In genomic region chr8:107292119-107292927, GRCm38 (mm10) we compare ENCODE assay signal across 8 mouse cellular contexts. TPM values are rescaled to one million over a fixed set of nuclear protein-coding genes. Genes with fewer than 3 reads are reported as not detected.
DNase-seq lines count a peak whose midpoint lies in the region; ATAC-seq and TF ChIP-seq lines count a peak whose summit lies in the region.

No protein-coding gene starts in this region.

- in situ Hi-C loops in Patski (cut with MboI; ENCODE audit: low pct_unique_long_range_greater_than_20kb) = loop anchor here (5.0 kb wide), 1 partner anchor 35 kb away; no protein-coding TSS in a partner anchor

- no peak for TF ChIP-seq CTCF in kidney, adult 2 months (conservative IDR thresholded peaks at IDR 0.05; ENCODE audit: insufficient read depth, insufficient read length, low read depth, low read length)
- peak; percentile 22 for TF ChIP-seq CTCF in Patski (IDR thresholded peaks at IDR 0.05)
- TF ChIP-seq CTCF in liver, embryonic 14.5 days (IDR thresholded peaks at IDR 0.05; ENCODE audit: low read depth) = no peak; the same call in 1 of the 2 replicates
- TF ChIP-seq CTCF in stomach, postnatal 0 days (IDR thresholded peaks at IDR 0.05; ENCODE audit: low read depth) = peak; percentile 18

- POLR2A ChIA-PET in Patski (lab: Charles Lee) = interaction anchor here (0.6 to 2.3 kb wide), 10 partner anchors 15 to 171 kb away, joined by 3 to 14 read pairs (median 5); no protein-coding TSS in a partner anchor

- H3K9ac ChIP-seq in forebrain, embryonic 11.5 days (ENCODE audit: low read length) = peak overlapping the region; percentile 66
- H3K9ac ChIP-seq in liver, embryonic 14.5 days (replicated peaks) = peak overlapping the region; percentile 70
- peak overlapping the region; percentile 82 for H3K9ac ChIP-seq in stomach, postnatal 0 days (ENCODE audit: low read length)

- no peaks in the 10 kb centered on the region for H3K9me3 ChIP-seq in forebrain, embryonic 11.5 days (ENCODE audit: control insufficient read depth, low read length)
- H3K9me3 ChIP-seq in liver, embryonic 14.5 days (ENCODE audit: control insufficient read depth, low read length) = no peaks in the 10 kb centered on the region
- H3K9me3 ChIP-seq in stomach, postnatal 0 days (ENCODE audit: control insufficient read depth, low read length) = no peaks in the 10 kb centered on the region

- no peaks in the 10 kb centered on the region for H3K27me3 ChIP-seq in kidney, adult 2 months (replicated peaks; ENCODE audit: control insufficient read depth, insufficient read depth, low read length)
- no peaks in the 10 kb centered on the region for H3K27me3 ChIP-seq in Patski
- no peaks in the 10 kb centered on the region for H3K27me3 ChIP-seq in forebrain, embryonic 11.5 days (ENCODE audit: control insufficient read depth, insufficient read depth, low read length)
- H3K27me3 ChIP-seq in liver, embryonic 14.5 days (ENCODE audit: control insufficient read depth, insufficient read depth, low read length) = no peaks in the 10 kb centered on the region
- no peaks in the 10 kb centered on the region for H3K27me3 ChIP-seq in stomach, postnatal 0 days (ENCODE audit: control insufficient read depth, insufficient read depth, low read length)

- peak overlapping the region; percentile 95 for H3K4me3 ChIP-seq in kidney, adult 2 months (ENCODE audit: insufficient read depth, low read depth, low read length)
- H3K4me3 ChIP-seq in forebrain, embryonic 11.5 days (ENCODE audit: low read depth, low read length) = peak overlapping the region; percentile 95
- H3K4me3 ChIP-seq in liver, embryonic 14.5 days (ENCODE audit: insufficient read depth in 1 of 2, low read depth in 2 of 2, low read length in 2 of 2) = peak overlapping the region; percentile 66 to 95
- peak overlapping the region; percentile 98 for H3K4me3 ChIP-seq in stomach, postnatal 0 days (ENCODE audit: low read depth, low read length)

- TF ChIP-seq EP300 in liver, embryonic 14.5 days (IDR thresholded peaks at IDR 0.05; ENCODE audit: low read depth) = no peak
- no peak for TF ChIP-seq EP300 in stomach, postnatal 0 days (optimal IDR thresholded peaks at IDR 0.05)

- H3K4me1 ChIP-seq in kidney, adult 2 months (ENCODE audit: control insufficient read depth, insufficient read depth, low read length) = peaks cover 6% of the 10 kb centered on the region; the same call in 1 of the 2 replicates
- H3K4me1 ChIP-seq in forebrain, embryonic 11.5 days (replicated peaks; ENCODE audit: control insufficient read depth, insufficient read depth, low read length) = no peaks in the 10 kb centered on the region
- peaks cover 0 to 8% of the 10 kb centered on the region in 2 experiments; a peak in 3 of 4 replicates for H3K4me1 ChIP-seq in liver, embryonic 14.5 days (replicated peaks; ENCODE audit: control insufficient read depth in 2 of 2, insufficient read depth in 2 of 2, low read length in 1 of 2)
- H3K4me1 ChIP-seq in stomach, postnatal 0 days (replicated peaks; ENCODE audit: control insufficient read depth, insufficient read depth) = no peaks in the 10 kb centered on the region

- peaks cover 2% of the 10 kb centered on the region; the same call in 1 of the 2 replicates for H3K36me3 ChIP-seq in kidney, adult 2 months (ENCODE audit: control insufficient read depth, insufficient read depth, low read length)
- no peaks in the 10 kb centered on the region for H3K36me3 ChIP-seq in forebrain, embryonic 11.5 days (ENCODE audit: control insufficient read depth, insufficient read depth, low read length)
- no peaks in the 10 kb centered on the region for H3K36me3 ChIP-seq in liver, embryonic 14.5 days (replicated peaks; ENCODE audit: control insufficient read depth, insufficient read depth, low read depth)
- no peaks in the 10 kb centered on the region for H3K36me3 ChIP-seq in stomach, postnatal 0 days (ENCODE audit: control insufficient read depth, insufficient read depth, low read length)

- H3K4me2 ChIP-seq in forebrain, embryonic 11.5 days (ENCODE audit: low read depth, low read length, severe bottlenecking) = peak overlapping the region; percentile 56
- H3K4me2 ChIP-seq in liver, embryonic 14.5 days (ENCODE audit: low read depth) = peak overlapping the region; percentile 80
- H3K4me2 ChIP-seq in stomach, postnatal 0 days (replicated peaks; ENCODE audit: low read depth) = peak overlapping the region; percentile 56

- H3K27ac ChIP-seq in kidney, adult 2 months (ENCODE audit: insufficient read depth, low read depth, low read length) = peak overlapping the region; percentile 92
- H3K27ac ChIP-seq in forebrain, embryonic 11.5 days (ENCODE audit: low read depth, low read length) = peak overlapping the region; percentile 95
- H3K27ac ChIP-seq in liver, embryonic 14.5 days = peak overlapping the region; percentile 67
- peak overlapping the region; percentile 99 for H3K27ac ChIP-seq in stomach, postnatal 0 days (replicated peaks)

- 60% methylated on average over 18 of the region's 18 CpGs for WGBS in kidney, adult 2 months
- 62% methylated on average over 18 of the region's 18 CpGs for WGBS in forebrain, embryonic 11.5 days
- WGBS in liver, embryonic 14.5 days (ENCODE audit: insufficient replicate concordance) = 63% methylated on average over 18 of the region's 18 CpGs
- 60% methylated on average over 18 of the region's 18 CpGs for WGBS in stomach, postnatal 0 days

- ATAC-seq in Patski = no peak
- peak; percentile 24; the same call in 1 of the 2 replicates for ATAC-seq in forebrain, embryonic 11.5 days (replicated peaks; ENCODE audit: low FRiP score)
- no peak for ATAC-seq in liver, embryonic 14.5 days (ENCODE audit: insufficient read depth)
- ATAC-seq in stomach, postnatal 0 days (ENCODE audit: low FRiP score, low TSS enrichment) = peak; percentile 9; the same call in 1 of the 2 replicates

- TF ChIP-seq POLR2A in kidney, adult 2 months (IDR thresholded peaks at IDR 0.05; ENCODE audit: low read depth, low read length) = no peak

- CTCF ChIA-PET in Patski (lab: Charles Lee) = interaction anchor here (1.2 kb wide), 1 partner anchor 39 kb away, joined by 3 read pairs; no protein-coding TSS in a partner anchor

- no peak for DNase-seq in kidney, adult 2 months
- DNase-seq in kidney, postnatal 36 days = no peak
- peak; percentile 28 for DNase-seq in Patski (ENCODE audit: low read depth, low spot score)
- no peak for DNase-seq in forebrain, embryonic 11.5 days (ENCODE audit: low spot score)
- peak in 1 of 3 experiments; percentile 1 for DNase-seq in liver, embryonic 14.5 days (ENCODE audit: low read depth in 3 of 3, low spot score in 3 of 3)
- no peak for DNase-seq in stomach, postnatal 0 days (ENCODE audit: low spot score)
- no peak for DNase-seq in layer of hippocampus, postnatal 25 days (ENCODE audit: extremely low spot score in 1 of 2, low spot score in 1 of 2)
- no peak for DNase-seq in retina, postnatal 1 day

RNA-seq across cellular contexts. Expression of gene Nfat5, which starts 0.9 kb away (rescaled TPM):
- 26.0 and 26.1 TPM in 2 replicates for polyA plus RNA-seq in kidney, adult 2 months (2012; rRNA removed)
- 113 TPM for polyA plus RNA-seq in Patski (2021)
- polyA plus RNA-seq in forebrain, embryonic 11.5 days (2014; fragmentation: Nextera tagmentation; extraction: Ambion mirVana) = 10.1 and 14.5 TPM in 2 replicates
- 4.6 and 5.1 TPM in 2 replicates for polyA plus RNA-seq in liver, embryonic 14.5 days (2012; rRNA removed)
- polyA plus RNA-seq in liver, embryonic 14.5 days (2014; fragmentation: Nextera tagmentation; extraction: Ambion mirVana) = 0.66 and 0.76 TPM in 2 replicates
- polyA plus RNA-seq in stomach, postnatal 0 days (2015; fragmentation: Nextera tagmentation; extraction: Ambion mirVana) = 4.8 and 5.8 TPM in 2 replicates
- 10 to 100 TPM; 47.8 to 67.4 TPM for total RNA-seq in layer of hippocampus, postnatal 25 days (2021)

Comparison
In these comparisons a context has a peak if more than half of its experiments do, and no peak if none do; other contexts are left out.
1. CTCF ChIP-seq: peak in Patski (single experiment) and stomach, postnatal 0 days (single experiment); none in kidney, adult 2 months (single experiment) and liver, embryonic 14.5 days (single experiment).
2. ATAC-seq: peak in forebrain, embryonic 11.5 days (single experiment) and stomach, postnatal 0 days (single experiment); none in Patski (single experiment) and liver, embryonic 14.5 days (single experiment).
3. Peak in every context shown above with its lines, with median percentiles within 50 percentile points of each other: H3K27ac ChIP-seq, H3K4me3 ChIP-seq, H3K4me2 ChIP-seq and H3K9ac ChIP-seq.